Mouse (Mus musculus): ENCODE results near the gene Fgd4. TPM values are rescaled to one million over a fixed set of nuclear protein-coding genes. Genes with fewer than 3 reads are reported as not detected.

The Fgd4 gene
- polyA plus RNA-seq, 1 experiment from 2014 or later: 11.5 TPM

DNA sequence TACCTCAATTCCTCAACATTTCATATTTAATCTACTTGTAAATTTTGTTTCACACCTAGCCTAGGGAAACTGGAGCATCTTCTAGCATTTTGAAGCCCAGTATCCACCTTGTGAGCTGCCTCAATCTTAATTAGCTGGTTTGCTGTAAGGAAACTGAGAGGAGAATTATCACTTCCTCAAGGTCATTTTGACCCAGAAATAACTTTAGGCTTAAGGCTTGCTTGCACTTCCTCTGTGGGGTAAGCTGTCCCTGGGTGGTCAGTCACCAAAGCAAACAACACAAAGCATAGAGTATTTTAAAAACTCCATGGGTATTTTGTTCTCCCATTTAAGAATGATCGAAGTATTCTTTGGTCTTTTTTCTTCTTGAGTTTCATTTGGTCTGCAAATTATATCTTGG is 27.2 kb downstream of the Fgd4 start:
- no peaks in the 10 kb centered on the region for H3K27me3 ChIP-seq (ENCODE audit: control insufficient read depth, insufficient read depth, low read length)
- no peak overlapping the region for H3K4me3 ChIP-seq (replicated peaks; ENCODE audit: low read length)
- no peak for ATAC-seq (ENCODE audit: insufficient read depth, low FRiP score)
- H3K4me1 ChIP-seq (ENCODE audit: control insufficient read depth, insufficient read depth, low read length): no peaks in the 10 kb centered on the region
- H3K36me3 ChIP-seq (ENCODE audit: control insufficient read depth, insufficient read depth, low read length): no peaks in the 10 kb centered on the region
- no peaks in the 10 kb centered on the region for H3K9me3 ChIP-seq (replicated peaks; ENCODE audit: control insufficient read depth, low read length)
- H3K4me2 ChIP-seq (ENCODE audit: low read depth, low read length): no peak overlapping the region
- H3K9ac ChIP-seq (ENCODE audit: low read length): no peak overlapping the region
- no peak overlapping the region for H3K27ac ChIP-seq (ENCODE audit: low read length)
- 90% methylated on average over 1 of the region's 1 CpGs for WGBS

DNA sequence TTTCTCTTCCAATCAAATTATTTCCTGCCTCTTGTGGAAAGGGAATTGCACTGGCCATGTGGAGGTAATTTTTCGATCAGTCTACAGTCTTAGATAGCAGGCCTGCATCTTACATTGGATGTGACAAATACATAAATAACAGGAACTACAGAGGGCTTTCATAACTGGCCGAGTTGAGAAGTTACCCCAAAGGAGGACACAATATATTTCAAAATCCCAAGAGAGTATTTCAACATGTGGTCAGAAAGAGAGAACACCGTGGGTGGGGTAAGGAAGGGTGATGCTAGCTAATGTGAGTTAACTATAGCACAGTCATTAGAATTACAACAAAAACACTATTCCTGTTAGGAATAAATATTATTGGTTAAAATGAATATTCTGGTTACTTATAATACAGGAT is 29.0 kb downstream of the Fgd4 start:
- H3K4me3 ChIP-seq (replicated peaks; ENCODE audit: low read length): no peak overlapping the region
- H3K4me2 ChIP-seq (ENCODE audit: low read depth, low read length): no peak overlapping the region
- H3K9me3 ChIP-seq (replicated peaks; ENCODE audit: control insufficient read depth, low read length): no peaks in the 10 kb centered on the region
- WGBS: 74% methylated on average over 3 of the region's 3 CpGs
- H3K36me3 ChIP-seq (ENCODE audit: control insufficient read depth, insufficient read depth, low read length): no peaks in the 10 kb centered on the region
- ATAC-seq (ENCODE audit: insufficient read depth, low FRiP score): no peak
- no peaks in the 10 kb centered on the region for H3K4me1 ChIP-seq (ENCODE audit: control insufficient read depth, insufficient read depth, low read length)
- no peak overlapping the region for H3K9ac ChIP-seq (ENCODE audit: low read length)
- H3K27me3 ChIP-seq (ENCODE audit: control insufficient read depth, insufficient read depth, low read length): no peaks in the 10 kb centered on the region
- H3K27ac ChIP-seq (ENCODE audit: low read length): no peak overlapping the region

DNA sequence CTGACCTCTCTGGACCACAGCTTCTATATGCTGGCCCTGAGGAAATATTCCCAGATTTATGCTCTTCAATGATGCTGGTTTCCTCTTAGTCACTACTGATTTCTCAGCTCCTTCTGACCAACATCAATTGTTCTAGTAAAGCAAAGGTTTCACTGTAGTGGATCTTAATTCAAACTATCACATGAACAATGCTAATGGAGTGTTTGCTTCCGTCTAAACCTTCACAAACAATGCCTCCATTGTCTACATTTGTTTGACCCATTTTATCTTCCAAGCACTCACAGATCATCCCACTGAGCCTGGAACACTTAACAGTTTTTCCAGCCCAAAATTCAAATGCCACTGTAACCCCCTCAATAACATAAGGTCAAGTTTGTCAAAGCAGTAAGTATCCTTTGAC is 33.6 kb downstream of the Fgd4 start:
- H3K27me3 ChIP-seq (ENCODE audit: control insufficient read depth, insufficient read depth, low read length): no peaks in the 10 kb centered on the region
- H3K9me3 ChIP-seq (replicated peaks; ENCODE audit: control insufficient read depth, low read length): no peaks in the 10 kb centered on the region
- no peak for ATAC-seq (ENCODE audit: insufficient read depth, low FRiP score)
- WGBS: 64% methylated on average over 1 of the region's 1 CpGs
- no peak overlapping the region for H3K27ac ChIP-seq (ENCODE audit: low read length)
- no peak overlapping the region for H3K4me3 ChIP-seq (replicated peaks; ENCODE audit: low read length)
- H3K9ac ChIP-seq (ENCODE audit: low read length): no peak overlapping the region
- H3K36me3 ChIP-seq (ENCODE audit: control insufficient read depth, insufficient read depth, low read length): no peaks in the 10 kb centered on the region
- no peak overlapping the region for H3K4me2 ChIP-seq (ENCODE audit: low read depth, low read length)
- no peaks in the 10 kb centered on the region for H3K4me1 ChIP-seq (ENCODE audit: control insufficient read depth, insufficient read depth, low read length)

DNA sequence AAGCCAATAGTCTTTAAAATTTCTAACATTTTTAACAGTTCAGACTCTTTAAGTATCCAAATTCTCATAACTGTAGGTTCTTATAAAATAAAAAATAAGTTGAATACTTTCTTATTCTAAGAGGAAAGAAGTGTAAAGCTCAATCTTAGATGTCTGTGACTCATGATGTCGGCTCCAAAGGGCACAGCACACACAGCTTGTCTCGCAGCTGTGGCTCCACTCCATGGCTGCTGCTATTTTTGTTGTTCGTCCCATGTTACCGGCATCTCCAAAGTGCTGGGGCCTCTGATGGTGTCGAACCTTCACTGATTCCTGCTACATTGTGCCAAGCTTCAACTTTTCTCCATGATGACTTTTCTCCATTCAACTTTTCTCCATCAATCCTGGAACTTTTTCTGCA is 34.1 kb downstream of the Fgd4 start:
- H3K36me3 ChIP-seq (ENCODE audit: control insufficient read depth, insufficient read depth, low read length): no peaks in the 10 kb centered on the region
- no peak for ATAC-seq (ENCODE audit: insufficient read depth, low FRiP score)
- 76% methylated on average over 5 of the region's 5 CpGs for WGBS
- H3K4me3 ChIP-seq (replicated peaks; ENCODE audit: low read length): no peak overlapping the region
- H3K4me1 ChIP-seq (ENCODE audit: control insufficient read depth, insufficient read depth, low read length): no peaks in the 10 kb centered on the region
- no peak overlapping the region for H3K4me2 ChIP-seq (ENCODE audit: low read depth, low read length)
- no peaks in the 10 kb centered on the region for H3K27me3 ChIP-seq (ENCODE audit: control insufficient read depth, insufficient read depth, low read length)
- H3K27ac ChIP-seq (ENCODE audit: low read length): no peak overlapping the region
- H3K9ac ChIP-seq (ENCODE audit: low read length): no peak overlapping the region
- no peaks in the 10 kb centered on the region for H3K9me3 ChIP-seq (replicated peaks; ENCODE audit: control insufficient read depth, low read length)

DNA sequence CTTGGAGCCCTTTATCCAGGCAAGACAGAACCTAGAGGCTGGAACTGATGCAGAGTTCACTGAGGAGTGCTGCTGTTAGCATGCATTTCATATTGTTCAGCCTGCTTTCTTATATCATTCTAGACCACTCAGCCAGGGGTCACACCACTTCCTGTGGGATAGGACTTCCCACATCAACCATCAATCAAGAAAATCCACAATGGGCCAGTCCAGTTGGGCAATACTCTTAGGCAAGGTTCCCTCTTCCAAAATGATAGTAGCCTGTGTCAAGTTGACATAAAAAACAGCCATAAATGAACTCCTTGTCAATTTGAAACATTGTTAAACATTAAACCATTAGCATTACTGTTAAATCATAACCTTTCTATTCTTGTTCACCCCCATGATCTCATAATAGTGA is 34.6 kb downstream of the Fgd4 start:
- Histone ChIP-seq H3K4me2 (ENCODE audit: low read depth, low read length) (no peak overlapping the region), H3K27ac (ENCODE audit: low read length) (no peak overlapping the region), H3K27me3 (ENCODE audit: control insufficient read depth, insufficient read depth, low read length) (no peaks in the 10 kb centered on the region), H3K4me3 (replicated peaks; ENCODE audit: low read length) (no peak overlapping the region), H3K9me3 (replicated peaks; ENCODE audit: control insufficient read depth, low read length) (no peaks in the 10 kb centered on the region), H3K36me3 (ENCODE audit: control insufficient read depth, insufficient read depth, low read length) (no peaks in the 10 kb centered on the region), H3K9ac (ENCODE audit: low read length) (no peak overlapping the region), H3K4me1 (ENCODE audit: control insufficient read depth, insufficient read depth, low read length) (no peaks in the 10 kb centered on the region)
- ATAC-seq (ENCODE audit: insufficient read depth, low FRiP score): no peak

DNA sequence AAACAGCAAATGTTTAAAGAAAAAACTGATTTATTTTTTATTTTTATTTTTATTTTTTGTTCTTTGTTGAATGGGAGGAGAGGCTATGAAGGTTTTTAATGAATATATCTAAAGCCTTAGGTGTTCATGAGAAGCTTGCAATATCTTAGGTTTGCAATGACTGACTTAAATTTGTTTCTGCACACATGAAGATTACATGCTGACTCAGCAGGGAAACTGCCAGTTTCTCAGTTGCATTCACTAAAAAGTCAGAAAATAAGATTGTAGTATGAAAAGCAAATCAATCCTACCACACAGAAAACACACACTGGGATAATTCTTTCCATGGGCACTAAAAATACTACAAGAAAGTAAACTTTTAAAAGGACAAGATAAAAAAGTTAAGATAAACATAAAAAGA is 39.6 kb downstream of the Fgd4 start:
- no peak overlapping the region for H3K9ac ChIP-seq (ENCODE audit: low read length)
- no peak overlapping the region for H3K27ac ChIP-seq (ENCODE audit: low read length)
- no peaks in the 10 kb centered on the region for H3K36me3 ChIP-seq (ENCODE audit: control insufficient read depth, insufficient read depth, low read length)
- ATAC-seq (ENCODE audit: insufficient read depth, low FRiP score): no peak
- H3K9me3 ChIP-seq (replicated peaks; ENCODE audit: control insufficient read depth, low read length): no peaks in the 10 kb centered on the region
- H3K4me1 ChIP-seq (ENCODE audit: control insufficient read depth, insufficient read depth, low read length): 0 out of 2 replicates have a peak, but pooled peaks cover 3% of the 10 kb centered on the region
- H3K4me2 ChIP-seq (ENCODE audit: low read depth, low read length): no peak overlapping the region
- H3K27me3 ChIP-seq (ENCODE audit: control insufficient read depth, insufficient read depth, low read length): no peaks in the 10 kb centered on the region
- H3K4me3 ChIP-seq (replicated peaks; ENCODE audit: low read length): no peak overlapping the region

DNA sequence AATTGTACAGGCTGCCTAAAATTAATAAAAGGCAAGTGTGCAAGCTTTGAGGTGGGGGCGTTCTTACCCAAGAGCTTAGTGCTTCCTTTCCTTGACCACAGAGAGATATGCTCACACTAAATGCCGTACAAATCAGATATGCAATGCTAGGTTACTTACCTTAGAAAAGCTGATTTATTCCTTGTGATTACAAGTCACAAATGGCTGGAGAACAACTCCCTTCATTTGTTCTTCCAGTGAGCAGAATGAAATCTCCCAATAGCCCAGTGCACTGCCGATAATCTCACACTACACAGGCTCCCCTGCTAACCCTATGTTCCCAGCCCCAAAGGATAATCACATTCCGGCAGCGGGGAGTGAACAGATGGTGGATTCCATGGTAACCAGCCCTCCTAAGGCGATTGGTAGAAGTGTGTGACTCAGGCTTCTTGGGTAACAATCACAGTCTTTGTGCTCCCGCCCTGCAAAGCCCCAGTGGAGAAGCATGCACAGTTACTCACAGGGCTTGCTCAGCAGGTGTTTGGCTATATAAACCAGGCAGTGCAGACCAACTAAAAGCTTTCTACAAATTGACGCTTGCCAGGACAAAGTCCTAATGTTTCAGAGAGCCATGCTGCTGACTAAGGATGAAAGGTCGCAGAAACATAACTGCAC is 40.3 kb downstream of the Fgd4 start:
- Histone ChIP-seq H3K9me3 (replicated peaks; ENCODE audit: control insufficient read depth, low read length) (no peaks in the 10 kb centered on the region), H3K36me3 (ENCODE audit: control insufficient read depth, insufficient read depth, low read length) (no peaks in the 10 kb centered on the region), H3K9ac (ENCODE audit: low read length) (no peak overlapping the region), H3K4me2 (ENCODE audit: low read depth, low read length) (peak overlapping the region; percentile 40), H3K4me3 (replicated peaks; ENCODE audit: low read length) (peak overlapping the region; percentile 28), H3K27ac (ENCODE audit: low read length) (peak overlapping the region; percentile 76), H3K4me1 (ENCODE audit: control insufficient read depth, insufficient read depth, low read length) (0 out of 2 replicates have a peak, but pooled peaks cover 3% of the 10 kb centered on the region), H3K27me3 (ENCODE audit: control insufficient read depth, insufficient read depth, low read length) (no peaks in the 10 kb centered on the region)
- WGBS: 10% methylated on average over 9 of the region's 9 CpGs
- ATAC-seq (ENCODE audit: insufficient read depth, low FRiP score): peak; percentile 99

DNA sequence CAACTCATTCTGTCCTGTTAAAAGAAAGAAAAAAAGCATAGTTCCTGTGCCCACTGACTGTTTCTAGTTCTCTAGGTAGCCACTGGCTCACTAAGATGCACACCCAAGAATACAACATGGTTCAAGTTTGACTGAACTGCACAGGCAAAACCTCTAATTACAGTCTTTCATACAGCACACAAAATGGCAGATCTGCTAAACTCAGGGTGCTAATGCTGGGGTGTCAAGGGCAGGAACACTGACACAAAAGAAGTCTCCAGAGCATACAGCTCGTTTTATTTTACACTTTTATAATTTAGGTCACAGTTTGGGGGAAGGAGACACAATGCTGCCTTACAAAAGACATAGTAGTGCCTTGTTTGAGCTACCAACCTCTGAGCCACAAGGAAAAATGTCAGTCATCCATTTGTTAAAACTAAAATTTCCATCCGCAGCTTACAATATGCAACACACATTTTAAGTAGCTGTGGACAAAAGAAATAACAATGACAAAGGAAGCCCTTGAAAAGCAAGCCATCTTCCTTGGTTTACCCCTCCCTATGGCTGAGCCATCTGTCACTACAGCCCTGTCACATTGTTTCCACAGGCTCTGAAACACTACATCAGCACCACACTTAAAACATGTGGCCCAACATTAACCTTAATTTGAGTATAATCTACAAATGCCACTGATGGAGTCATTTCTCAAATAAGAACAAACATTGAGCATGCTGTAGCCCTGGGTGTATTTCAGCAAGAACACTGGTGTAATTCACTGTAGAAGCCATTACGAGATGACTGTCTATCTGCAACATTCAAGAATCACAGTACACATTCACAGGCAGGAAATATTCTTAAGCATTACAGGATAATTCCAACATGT is 41.1 kb downstream of the Fgd4 start:
- Histone ChIP-seq H3K9me3 (replicated peaks; ENCODE audit: control insufficient read depth, low read length) (no peaks in the 10 kb centered on the region), H3K4me3 (replicated peaks; ENCODE audit: low read length) (peak overlapping the region; percentile 28), H3K9ac (ENCODE audit: low read length) (no peak overlapping the region), H3K27me3 (ENCODE audit: control insufficient read depth, insufficient read depth, low read length) (no peaks in the 10 kb centered on the region), H3K4me2 (ENCODE audit: low read depth, low read length) (peak overlapping the region; percentile 40), H3K4me1 (ENCODE audit: control insufficient read depth, insufficient read depth, low read length) (0 out of 2 replicates have a peak, but pooled peaks cover 3% of the 10 kb centered on the region), H3K27ac (ENCODE audit: low read length) (peak overlapping the region; percentile 76), H3K36me3 (ENCODE audit: control insufficient read depth, insufficient read depth, low read length) (no peaks in the 10 kb centered on the region)
- 49% methylated on average over 3 of the region's 3 CpGs for WGBS
- ATAC-seq (ENCODE audit: insufficient read depth, low FRiP score): no peak

DNA sequence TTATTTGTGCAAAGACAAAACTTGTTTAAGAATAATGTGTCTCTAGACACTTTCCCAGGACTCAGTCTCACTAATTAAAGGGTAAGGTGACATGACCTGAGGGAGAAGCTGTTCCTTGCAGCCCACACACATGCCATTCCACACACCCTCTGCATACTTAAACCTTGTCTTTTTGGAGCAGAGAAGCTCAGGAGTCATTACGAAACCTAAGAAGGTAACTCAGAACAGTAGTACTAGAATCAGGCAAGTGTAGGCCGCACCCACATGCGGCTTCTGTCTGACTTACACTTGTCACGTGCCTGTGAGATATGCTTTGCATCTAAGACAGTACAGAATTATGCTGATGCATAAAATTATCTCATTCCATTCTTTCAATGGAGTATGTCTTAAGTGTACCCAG is 42.6 kb downstream of the Fgd4 start:
- H3K9me3 ChIP-seq (replicated peaks; ENCODE audit: control insufficient read depth, low read length): no peaks in the 10 kb centered on the region
- ATAC-seq (ENCODE audit: insufficient read depth, low FRiP score): no peak
- no peaks in the 10 kb centered on the region for H3K36me3 ChIP-seq (ENCODE audit: control insufficient read depth, insufficient read depth, low read length)
- no peaks in the 10 kb centered on the region for H3K27me3 ChIP-seq (ENCODE audit: control insufficient read depth, insufficient read depth, low read length)
- 78% methylated on average over 4 of the region's 4 CpGs for WGBS
- H3K4me1 ChIP-seq (ENCODE audit: control insufficient read depth, insufficient read depth, low read length): 0 out of 2 replicates have a peak, but pooled peaks cover 3% of the 10 kb centered on the region
- no peak overlapping the region for H3K9ac ChIP-seq (ENCODE audit: low read length)
- H3K4me2 ChIP-seq (ENCODE audit: low read depth, low read length): no peak overlapping the region
- H3K27ac ChIP-seq (ENCODE audit: low read length): no peak overlapping the region
- no peak overlapping the region for H3K4me3 ChIP-seq (replicated peaks; ENCODE audit: low read length)
